Mouse (Mus musculus): ENCODE data around the gene Asb17.

GRCm38 (mm10) chr3:153836316-153836715 is 7.7 kb upstream of the Asb17 start:
- TF ChIP-seq CTCF (conservative IDR thresholded peaks at IDR 0.05; ENCODE audit: low read length), result no peak
- no peak for TF ChIP-seq POU5F1 (IDR thresholded peaks at IDR 0.05; ENCODE audit: borderline replicate concordance, low read length)
- TF ChIP-seq NANOG (IDR thresholded peaks at IDR 0.05; ENCODE audit: borderline replicate concordance, low read length), result no peak

Data from E14TG2a.4 (cell line).